Mouse (Mus musculus): ENCODE results near the gene Dmrta1.
"Not testable (repeated sequence)": the region's sequence is repeated elsewhere in the genome, so short reads cannot be mapped to it uniquely, and the experiment has no call there.

Gene Dmrta1

DNA sequence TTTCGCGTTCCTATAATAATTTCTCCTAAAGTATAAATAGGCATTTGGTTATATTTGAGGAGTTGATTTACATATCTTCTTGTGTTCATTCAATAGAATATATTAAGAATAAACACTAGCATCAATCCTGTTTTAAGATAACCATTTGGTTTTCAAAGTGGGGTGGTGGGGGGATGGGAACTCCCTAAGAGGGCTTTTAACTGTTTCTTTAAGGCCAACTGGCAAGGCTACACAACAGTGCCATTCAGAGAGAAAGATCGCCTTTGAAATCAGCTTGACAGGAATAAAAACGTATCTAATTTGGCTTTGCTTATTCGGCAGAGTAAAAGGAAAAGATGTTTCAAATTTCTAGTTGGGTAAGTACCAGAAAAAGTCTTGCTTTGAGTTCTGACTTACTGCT, at the start of gene Dmrta1:
Gene Dmrta1 (plus strand): TSS at position 242 of the 400 bp plus-strand sequence.
- no peak for DNase-seq (ENCODE audit: low read depth, low spot score)

DNA sequence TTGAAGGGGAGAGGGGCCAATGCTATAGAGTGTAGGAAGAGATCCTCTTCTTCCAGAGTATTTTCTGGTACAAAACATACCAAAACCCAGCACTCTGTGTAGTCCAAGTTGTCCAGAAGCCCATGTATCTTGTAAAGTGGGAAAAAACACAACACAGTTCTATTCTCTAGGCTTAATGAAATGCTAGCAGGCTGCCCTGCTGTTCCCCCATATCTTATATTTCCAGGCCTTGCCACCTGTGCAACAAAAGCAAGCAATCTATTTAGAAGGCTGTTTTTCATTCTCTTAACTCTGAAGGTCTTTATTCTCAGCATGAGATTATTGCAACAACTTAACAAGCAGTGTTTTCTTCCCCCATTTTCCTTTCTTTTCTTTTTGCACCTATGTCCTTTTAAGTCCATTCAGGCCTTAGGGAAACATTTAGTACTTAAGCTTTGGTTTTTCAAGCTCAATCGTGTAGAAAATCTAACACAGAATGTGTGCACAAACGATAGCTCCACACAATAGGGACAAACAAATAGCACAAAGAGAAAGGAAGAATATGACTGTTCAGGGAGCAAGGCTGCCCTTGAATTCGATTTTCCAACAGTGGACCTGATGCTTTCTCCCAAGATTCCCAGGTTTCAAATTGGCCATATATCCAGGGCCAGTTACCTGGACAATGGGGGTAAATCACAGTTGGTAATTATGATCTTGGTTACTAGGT, 48.7 kb upstream of the Dmrta1 start:
- DNase-seq (ENCODE audit: low read depth, low spot score): no peak

DNA sequence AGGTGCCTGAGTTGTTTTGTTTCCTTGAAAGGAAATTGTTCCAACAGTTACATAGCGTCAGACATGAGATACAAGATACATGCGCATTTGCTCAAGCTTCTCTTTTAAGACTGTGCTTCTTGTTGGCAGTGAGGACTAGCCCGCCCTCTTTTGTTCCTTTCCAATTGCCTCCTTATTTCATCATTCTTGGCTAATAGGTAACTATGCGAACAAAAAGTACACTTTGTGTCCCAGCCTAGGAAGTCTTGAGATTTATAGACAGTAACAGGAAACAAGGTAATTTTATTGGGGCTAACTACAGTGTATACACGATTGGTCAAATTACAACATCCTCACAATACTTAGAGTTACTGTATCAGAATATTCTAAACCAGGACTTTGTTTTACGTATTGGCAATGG, 47.7 kb upstream of the Dmrta1 start:
- no peak for DNase-seq (ENCODE audit: low read depth, low spot score)

DNA sequence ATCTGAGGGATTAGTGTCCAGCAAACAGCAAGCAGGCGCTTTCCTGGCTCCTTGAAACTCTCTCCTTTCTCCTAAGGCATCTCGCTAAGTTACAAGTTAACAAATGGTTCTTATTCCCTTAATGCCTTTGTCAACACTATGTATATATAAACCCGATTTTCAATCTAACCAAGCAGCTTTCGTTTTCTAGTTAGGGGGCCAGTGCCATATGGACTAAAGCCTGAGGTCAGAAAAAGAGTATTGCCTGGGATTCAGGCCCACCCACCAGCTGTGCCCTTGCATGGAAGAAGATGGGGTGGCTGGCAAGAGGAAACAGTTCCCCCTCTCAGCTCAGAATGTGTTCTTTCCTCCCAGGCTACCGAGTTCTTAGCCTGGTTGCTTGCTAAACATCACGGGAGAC, 40.6 kb upstream of the Dmrta1 start:
- no peak for DNase-seq (ENCODE audit: low read depth, low spot score)

DNA sequence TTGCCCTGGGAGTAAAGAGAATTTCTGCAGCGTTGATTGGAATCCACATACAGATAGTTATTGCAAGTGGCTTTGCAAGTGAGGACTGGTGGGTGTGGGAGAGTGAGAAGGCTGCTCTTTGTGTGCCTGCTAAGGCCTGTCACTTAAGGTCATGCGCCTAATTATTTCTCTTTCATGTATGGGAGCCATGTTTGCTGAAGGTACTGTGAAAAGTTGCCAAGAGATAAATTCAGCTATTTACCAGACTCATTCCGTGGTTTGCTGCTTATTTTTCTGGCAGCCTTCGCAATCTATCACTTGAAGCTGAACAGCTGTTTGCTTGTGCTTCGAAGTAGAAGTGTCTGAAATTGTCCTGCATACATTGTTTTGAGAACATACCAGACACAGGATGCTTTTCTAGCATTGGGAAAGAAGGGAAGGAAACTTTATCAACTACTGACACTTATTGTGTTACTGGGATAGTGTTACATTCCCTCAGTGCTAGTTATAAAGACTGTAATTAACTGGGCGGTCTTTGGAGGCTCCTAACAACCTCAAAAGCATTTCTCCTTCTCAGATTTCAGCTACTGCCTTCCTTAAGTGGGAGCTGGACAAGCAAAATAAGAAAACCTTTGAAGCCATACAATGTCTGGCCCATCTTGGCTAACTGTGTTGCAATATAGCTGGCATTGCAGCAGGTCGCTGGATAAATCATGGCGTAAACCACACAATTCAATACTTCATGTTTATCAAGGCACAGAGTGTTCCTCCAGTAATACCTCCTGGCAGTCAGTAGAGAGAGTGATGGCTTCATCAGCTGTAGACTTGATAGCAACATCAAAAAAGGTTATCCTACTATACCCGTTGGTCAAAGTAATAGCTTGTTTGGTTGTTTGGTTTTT, 34.8 kb upstream of the Dmrta1 start:
- no peak for DNase-seq (ENCODE audit: low read depth, low spot score)

DNA sequence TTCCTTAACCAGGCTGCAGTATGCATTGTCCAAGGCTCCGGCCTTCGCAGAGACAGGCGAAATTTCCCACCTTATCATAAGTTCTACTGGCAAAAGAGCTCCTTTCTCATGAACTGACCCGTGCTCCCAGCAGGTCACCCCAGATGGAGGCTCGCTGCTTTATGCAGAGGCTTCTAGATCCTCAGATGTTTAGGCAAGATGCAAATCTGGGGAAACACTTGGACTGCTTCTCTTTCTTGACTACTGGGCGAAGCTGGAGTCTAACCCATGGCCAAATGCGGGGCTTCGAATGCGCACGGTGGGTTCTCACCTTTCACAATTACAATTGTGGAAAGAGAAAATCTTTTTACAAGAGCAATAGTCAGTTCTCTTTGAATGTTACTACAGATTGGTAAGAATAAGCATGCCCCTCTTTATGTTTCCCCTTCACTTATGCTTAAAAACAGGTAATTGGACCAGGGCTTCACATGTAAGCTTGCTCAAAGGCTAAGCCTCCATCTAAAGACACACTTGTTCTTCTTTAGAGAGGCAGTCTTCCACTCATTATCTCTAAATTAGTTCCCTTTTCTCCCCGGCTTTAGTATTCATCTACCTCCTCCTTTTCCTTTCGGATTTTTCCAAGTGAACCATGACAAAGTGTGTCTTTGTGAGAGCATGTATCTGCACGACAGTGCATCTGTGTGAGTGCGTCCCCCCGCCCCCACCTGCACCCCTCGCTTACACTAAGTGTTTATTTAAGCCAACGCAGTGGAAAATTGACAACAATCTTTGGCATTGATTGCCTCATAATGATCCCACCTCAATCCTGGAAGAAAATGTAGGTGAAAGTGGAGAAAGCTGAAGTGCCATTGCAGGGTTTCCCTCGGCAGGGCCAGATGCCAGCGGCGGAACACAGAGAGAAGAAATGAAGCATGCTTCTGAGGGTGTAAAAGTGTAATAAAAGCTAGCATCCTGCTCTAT, 28.6 kb upstream of the Dmrta1 start:
- DNase-seq (ENCODE audit: low read depth, low spot score): no peak

DNA sequence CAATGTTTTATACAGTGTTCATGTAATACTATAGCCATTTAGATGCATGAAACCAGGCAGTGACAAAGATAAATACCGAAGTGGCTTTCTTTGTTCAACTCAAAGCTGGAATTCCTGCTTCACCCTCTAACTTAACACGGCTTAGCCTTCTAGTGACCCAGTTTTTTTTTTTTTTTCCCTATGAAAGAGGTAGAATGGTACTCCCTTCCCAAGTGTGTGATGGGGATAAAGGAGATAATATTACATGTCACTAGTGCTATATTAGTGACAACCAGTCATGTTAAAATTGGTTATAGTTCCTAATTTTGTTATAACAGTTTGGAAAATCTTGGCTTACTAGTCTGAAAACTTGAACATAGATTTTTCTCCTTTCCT, 27.9 kb upstream of the Dmrta1 start:
- DNase-seq (ENCODE audit: low read depth, low spot score): no peak

DNA sequence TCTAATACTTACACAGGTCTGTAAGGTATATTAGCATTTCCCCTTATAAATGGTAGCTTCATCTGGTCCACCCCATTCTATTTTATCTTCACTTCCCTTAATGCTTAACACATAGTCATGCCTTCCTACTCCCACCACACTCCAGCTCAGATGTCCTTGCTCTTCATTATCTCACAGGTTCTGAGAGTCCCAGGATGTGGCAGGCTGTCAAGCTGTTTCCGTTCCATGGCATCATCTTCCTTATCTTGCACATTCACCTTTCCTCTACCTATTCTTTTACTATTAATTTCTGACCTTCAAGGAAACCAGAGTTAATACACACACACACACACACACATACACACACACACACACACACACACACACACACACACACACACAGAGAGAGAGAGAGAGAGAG, 27.5 kb upstream of the Dmrta1 start:
- no peak for DNase-seq (ENCODE audit: low read depth, low spot score)

DNA sequence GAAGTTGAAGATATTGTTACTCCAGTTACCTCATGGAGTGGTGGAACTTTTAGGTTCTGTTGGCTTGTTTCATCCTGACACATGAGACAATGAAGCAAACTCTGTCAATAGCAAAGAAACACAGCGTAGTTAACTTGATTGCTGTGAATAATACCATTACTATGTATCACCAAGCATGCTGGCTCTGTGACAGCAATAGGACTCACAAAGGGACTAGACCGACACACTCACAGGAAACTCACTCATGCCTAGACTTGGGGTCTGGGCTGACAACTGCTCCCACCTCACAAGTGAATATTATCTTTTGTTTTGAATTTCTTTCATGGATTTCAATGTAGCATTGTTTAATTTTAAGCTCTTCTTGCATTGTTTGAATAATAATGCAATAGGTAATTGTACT, 15.8 kb upstream of the Dmrta1 start:
- no peak for DNase-seq (ENCODE audit: low read depth, low spot score)

DNA sequence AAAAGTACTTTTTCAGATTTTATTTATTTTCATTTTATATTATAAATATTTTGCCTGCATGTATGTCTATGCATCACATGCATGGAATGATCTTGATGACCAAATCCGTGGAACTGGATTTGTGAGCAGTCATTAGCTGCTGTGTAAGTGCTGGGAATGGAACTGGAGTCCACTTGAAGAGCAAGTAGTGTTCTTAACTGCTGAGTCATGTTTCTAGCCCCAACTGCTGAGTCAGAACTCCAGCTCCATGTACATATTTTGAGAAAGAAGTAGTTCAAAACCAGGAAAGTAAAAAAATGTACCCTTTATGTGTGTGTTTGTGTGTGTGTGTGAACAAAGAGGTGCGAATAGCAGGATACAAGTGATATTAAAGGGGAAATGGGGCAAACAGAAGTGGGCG, 4.5 kb upstream of the Dmrta1 start:
- no peak for DNase-seq (ENCODE audit: low read depth, low spot score)

DNA sequence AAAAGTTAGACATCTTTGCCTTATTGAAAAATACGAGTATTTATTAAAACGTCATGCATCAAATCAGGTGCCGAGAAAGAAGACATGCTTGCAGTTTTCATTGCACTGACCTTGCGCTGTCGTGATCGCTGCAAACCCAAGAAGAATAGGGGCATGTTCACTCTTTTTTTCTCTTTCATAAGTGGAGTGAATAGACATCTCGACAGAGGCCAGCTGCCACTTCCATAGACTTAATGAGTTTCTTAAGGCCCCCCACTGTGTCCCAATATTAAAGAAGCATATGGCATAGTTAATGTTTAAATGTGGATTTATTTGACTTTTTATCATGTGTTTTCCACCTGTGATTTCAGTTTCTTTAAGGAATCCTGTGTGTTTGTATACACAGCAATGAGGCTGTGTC, 1.3 kb upstream of the Dmrta1 start:
- DNase-seq (ENCODE audit: low read depth, low spot score): no peak

DNA sequence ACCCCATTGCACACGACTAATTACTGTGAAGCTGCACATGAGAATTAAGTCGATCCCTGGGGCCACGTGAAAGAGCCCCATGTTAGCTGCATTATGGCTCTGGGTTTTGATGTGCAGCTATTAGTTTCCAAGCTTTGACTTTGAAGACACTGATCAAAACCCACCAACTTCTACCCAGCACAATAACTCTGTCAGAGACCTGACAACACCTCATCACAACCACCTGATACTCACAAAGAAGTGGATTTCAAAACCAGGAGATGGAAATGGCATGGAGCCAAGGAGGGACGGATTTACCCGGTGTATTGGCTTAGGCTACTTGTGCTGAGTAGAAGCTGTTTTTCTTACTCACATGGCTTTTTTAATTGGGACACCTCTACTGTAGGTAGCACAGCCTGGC, 523 bp upstream of the Dmrta1 start:
- no peak for DNase-seq (ENCODE audit: low read depth, low spot score)

DNA sequence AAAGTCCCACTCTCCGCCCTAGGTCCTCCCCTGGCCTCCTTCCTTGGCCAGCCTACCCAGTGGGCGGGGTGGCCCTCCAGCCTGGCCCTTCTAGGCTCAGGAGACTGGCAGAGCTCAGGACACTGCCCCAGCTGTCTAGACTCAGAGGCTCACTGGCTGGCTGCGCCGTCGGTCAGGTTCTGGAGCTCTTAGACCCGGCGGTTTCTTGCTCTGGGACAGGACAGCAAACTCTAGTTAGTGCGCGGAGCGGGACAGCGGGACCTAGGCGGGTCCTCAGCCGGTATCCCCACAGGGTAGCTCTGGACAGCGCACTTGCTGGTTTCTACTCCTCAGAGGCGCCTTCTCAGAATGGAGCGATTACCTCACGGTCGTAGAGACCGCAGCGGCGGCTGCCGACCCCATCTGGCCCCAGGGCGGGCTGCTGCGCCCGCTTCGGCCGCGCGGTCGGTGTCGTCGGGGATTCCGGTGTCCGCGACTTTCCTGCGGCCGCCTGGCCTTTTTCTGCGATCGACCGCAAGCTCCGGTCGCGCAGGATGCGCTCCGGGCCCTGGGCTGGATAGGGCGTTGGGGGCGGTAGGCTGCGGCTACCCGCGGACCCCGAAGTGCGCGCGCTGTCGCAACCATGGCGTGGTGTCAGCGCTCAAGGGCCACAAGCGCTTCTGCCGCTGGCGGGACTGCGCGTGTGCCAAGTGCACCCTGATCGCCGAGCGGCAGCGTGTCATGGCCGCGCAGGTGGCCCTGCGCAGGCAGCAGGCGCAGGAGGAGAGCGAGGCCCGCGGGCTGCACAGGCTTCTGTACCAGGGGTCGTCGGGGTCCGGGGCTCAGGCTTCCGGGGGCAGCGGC, 8.9 kb downstream of the Dmrta1 start:
- DNase-seq (ENCODE audit: low read depth, low spot score): no peak

DNA sequence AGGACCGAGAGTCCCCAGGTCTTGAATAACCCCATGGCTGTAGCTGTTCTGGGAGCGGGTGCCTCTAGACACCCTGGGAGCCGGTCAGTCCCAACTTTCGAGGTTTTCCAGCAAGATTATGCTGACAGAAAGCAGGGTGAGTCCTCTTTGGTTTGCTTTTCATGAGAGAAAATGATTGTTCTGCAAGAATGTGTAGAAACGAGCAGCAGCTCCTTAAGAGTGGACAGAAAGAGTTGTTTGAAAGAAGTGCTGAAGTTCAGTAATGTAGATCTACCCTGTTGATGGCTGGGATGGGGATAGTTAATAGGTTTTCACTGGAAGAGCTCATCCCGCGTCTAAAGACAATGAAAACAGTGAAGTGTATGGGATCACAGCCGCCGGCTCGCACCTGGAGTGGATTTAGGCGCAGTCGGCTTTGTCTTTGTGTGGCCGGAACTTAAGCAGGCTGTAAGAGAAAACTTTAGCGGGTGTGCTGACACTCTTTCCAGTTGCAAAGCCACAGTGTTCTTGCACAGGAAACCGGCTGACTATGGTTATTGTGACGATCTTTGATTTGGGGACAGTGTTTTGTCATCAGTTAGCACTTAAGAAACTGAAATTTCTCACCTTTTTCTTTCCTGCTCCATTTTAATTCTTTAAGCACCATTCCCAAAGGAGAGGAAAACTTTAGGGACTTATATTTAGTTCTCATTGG, 9.7 kb downstream of the Dmrta1 start:
- DNase-seq (ENCODE audit: low read depth, low spot score): no peak

DNA sequence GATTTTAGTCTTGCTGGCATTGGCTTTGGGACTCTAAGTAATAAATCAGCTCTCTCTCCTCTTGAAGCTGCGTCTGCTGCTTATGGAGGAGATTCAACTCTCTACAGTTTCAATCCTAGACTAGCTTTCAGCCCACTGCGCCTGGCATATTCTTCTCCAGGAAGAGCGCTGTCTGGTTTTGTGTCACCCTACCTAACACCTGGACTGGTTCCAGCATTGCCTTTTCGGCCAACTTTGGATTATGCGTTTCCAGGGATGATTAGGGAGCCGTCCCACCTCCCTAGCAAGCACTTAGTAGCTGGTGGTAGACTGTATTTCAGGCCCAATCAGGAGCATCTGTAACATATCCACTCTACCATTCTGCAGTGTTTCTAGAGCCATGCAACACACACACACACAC, 12.7 kb downstream of the Dmrta1 start:
- no peak for DNase-seq (ENCODE audit: low read depth, low spot score)

DNA sequence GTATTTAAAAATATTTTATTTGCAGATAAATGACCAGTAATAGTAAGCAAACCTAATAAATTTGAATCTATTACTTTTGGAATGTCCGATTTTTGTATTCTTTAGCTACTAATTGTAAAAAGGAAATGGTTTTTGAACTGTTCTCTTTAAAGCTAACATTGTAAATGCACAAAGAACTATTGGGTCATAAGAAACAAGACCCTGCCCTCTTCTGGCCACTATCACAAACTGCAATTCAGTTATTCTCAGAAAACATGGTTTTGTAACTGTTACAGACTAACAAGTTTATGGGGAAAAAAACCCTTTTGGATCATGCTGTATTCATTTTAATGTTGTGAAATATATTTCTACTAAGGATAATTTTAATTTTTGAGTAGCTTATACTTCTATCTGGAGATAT, 13.5 kb downstream of the Dmrta1 start:
- no peak for DNase-seq (ENCODE audit: low read depth, low spot score)

DNA sequence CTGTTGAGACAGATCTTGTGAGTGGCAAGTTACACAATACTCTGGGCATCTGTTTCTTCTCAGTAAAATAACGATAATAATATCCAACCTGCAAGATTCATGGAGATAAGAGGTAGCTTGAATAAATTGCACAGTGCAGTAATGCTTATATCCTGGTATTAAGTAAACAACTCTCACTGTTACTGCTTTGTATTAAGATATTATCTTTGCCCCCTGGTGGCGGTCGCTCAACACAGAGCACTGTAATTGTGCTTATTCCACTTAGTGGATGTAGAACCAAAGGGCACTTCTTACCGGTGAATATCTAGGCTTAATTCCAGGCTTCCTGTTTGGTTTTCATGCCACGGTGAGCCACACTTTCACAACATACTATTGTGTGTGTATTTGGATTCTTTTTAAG, 16.4 kb downstream of the Dmrta1 start:
- no peak for DNase-seq (ENCODE audit: low read depth, low spot score)

DNA sequence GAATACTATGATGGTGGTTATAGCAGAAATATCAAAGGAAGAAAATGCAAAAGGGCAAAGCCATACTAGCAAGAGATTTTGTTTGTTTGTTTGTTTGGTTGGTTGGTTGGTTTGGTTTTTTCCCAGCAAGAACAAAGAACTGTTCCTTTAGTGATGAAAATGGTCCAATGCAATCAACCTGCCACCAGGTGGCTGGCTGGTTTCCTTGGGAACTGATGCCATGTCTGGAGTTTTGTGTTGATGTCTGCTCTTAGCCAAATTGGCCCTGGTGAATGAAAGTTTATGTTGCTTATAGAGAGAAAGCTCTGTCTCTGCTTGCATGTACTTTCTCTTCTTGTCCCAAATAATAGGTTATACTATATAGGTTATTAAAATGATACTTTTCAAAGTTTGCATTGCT, 18.7 kb downstream of the Dmrta1 start:
- DNase-seq (ENCODE audit: low read depth, low spot score): no peak

DNA sequence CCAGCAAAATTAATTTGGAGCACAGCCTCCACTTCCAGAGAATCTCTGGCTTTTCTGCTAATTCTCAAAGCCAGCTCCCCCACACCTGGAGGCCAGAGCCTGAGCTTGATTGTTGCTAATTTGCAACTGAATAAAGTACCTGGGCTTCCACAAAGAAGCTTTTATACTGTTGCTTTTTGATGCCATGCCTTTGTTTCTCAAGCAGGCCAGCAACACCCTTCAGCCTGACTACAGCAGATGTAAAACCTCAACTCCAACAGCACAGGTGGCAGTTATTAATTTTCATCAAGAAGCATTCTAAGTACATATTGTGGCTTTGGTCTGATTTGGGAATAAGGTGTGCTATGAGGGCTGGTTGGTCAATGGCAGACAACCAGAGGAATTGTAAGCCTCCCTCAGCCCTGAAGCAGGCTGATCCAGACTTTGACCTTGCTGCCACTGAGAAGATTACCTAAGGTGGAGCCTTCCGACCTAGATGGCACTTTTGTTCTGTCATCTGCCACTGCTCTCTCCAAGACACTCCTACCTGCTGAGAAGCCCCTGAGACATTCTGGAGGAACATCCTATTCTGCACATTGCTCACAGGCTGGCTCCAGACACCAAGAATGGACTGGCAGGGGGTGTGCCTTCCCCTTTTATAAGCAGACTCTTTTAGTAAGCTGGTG, 44.4 kb downstream of the Dmrta1 start:
- DNase-seq (ENCODE audit: low read depth, low spot score): not testable (repeated sequence)
